Mouse (Mus musculus) CH12.LX (cell line): ENCODE results near the gene Anapc15. TPM values are rescaled to one million over a fixed set of nuclear protein-coding genes. Genes with fewer than 3 reads are reported as not detected.

Source experiments
- DNase-seq: peaks from one replicate; pipeline ENCODE4 v3.0.0-alpha.2; 2013; ENCODE audit errors: extremely low read depth
- H3K27ac ChIP-seq: 2 replicates; pipeline ENCODE4 v1.5.1; 2012; ENCODE audit warnings: low read depth, mild to moderate bottlenecking, control low read depth, moderate library complexity; ENCODE audit not compliant: insufficient read depth
- H3K27me3 ChIP-seq: replicated peaks from 2 replicates; pipeline ENCODE3; 2012; ENCODE audit warnings: inconsistent platforms
- H3K36me3 ChIP-seq, 2 experiments: replicated peaks in 1 of 2; 2 replicates each; pipeline versions ENCODE3 to v1.6.1; 2012; ENCODE audit warnings: inconsistent platforms in 1 of 2, low read length in 1 of 2, mild to moderate bottlenecking in 1 of 2, mixed read lengths in 1 of 2, moderate library complexity in 1 of 2; ENCODE audit not compliant: control insufficient read depth in 1 of 2, insufficient read depth in 1 of 2
- H3K4me1 ChIP-seq, 2 experiments: 2 replicates each; pipeline ENCODE4 v1.6.1; 2012; ENCODE audit warnings: inconsistent platforms in 1 of 2, moderate library complexity in 1 of 2; ENCODE audit not compliant: insufficient read depth in 2 of 2, control insufficient read depth in 1 of 2
- H3K4me2 ChIP-seq: 2 replicates; pipeline ENCODE4 v1.6.1; 2012; ENCODE audit warnings: low read depth, mild to moderate bottlenecking, control low read depth; ENCODE audit not compliant: poor library complexity, insufficient read depth, severe bottlenecking
- H3K4me3 ChIP-seq, 3 experiments: fragments of 150-350 bp in 1 of 3; sonication (generic) in 1 of 3; replicated peaks in 1 of 3; 2 replicates each; pipeline versions ENCODE3 to v1.5.1; 2011 to 2012; ENCODE audit warnings: low read depth in 2 of 3, low read length in 2 of 3, mild to moderate bottlenecking in 2 of 3, moderate library complexity in 2 of 3, control low read depth in 1 of 3, improper control_type of control experiment in 1 of 3, inconsistent platforms in 1 of 3, mixed read lengths in 1 of 3; ENCODE audit not compliant: poor library complexity in 1 of 3
- H3K79me2 ChIP-seq: replicated peaks from 2 replicates; pipeline ENCODE4 v1.6.1; 2012; ENCODE audit warnings: mild to moderate bottlenecking, moderate library complexity; ENCODE audit not compliant: control insufficient read depth, poor library complexity, insufficient read depth, severe bottlenecking; ENCODE audit errors: extremely low read depth
- H3K9ac ChIP-seq: 2 replicates; pipeline ENCODE4 v1.6.1; 2012; ENCODE audit warnings: low read depth, mild to moderate bottlenecking, control low read depth, moderate library complexity; ENCODE audit not compliant: insufficient read depth
- H3K9me3 ChIP-seq: replicated peaks from 2 replicates; pipeline ENCODE3; 2012; ENCODE audit warnings: low read length, inconsistent platforms, mixed read lengths
- BHLHE40 ChIP-seq: IDR thresholded peaks from 2 replicates; pipeline ENCODE4 v1.6.1; 2011; ENCODE audit warnings: mild to moderate bottlenecking, low read depth, low read length, improper control_type of control experiment
- CHD1 ChIP-seq: IDR thresholded peaks from 2 replicates; pipeline ENCODE4 v1.6.1; 2012; ENCODE audit warnings: low read depth, low read length, improper control_type of control experiment, inconsistent platforms
- CTCF ChIP-seq, 2 experiments: IDR thresholded peaks in 1 of 2; conservative IDR thresholded peaks in 1 of 2; 2 replicates each; pipeline ENCODE4 v1.5.1; 2011 to 2012; ENCODE audit warnings: low read depth in 2 of 2, low read length in 2 of 2, improper control_type of control experiment in 1 of 2, inconsistent platforms in 1 of 2, mild to moderate bottlenecking in 1 of 2, moderate library complexity in 1 of 2
- E2F4 ChIP-seq: IDR thresholded peaks from 2 replicates; pipeline ENCODE4 v1.6.1; 2011; ENCODE audit warnings: low read depth, low read length, improper control_type of control experiment; ENCODE audit not compliant: insufficient replicate concordance
- EP300 ChIP-seq: IDR thresholded peaks from 2 replicates; pipeline ENCODE4 v1.6.1; 2011; ENCODE audit warnings: low read length, improper control_type of control experiment
- ETS1 ChIP-seq: conservative IDR thresholded peaks from 2 replicates; pipeline ENCODE4 v1.6.1; 2012; ENCODE audit warnings: low read depth, mild to moderate bottlenecking, inconsistent platforms, low read length, improper control_type of control experiment, moderate library complexity
- HCFC1 ChIP-seq: IDR thresholded peaks from 2 replicates; pipeline ENCODE4 v1.6.1; 2012; ENCODE audit warnings: low read depth, mild to moderate bottlenecking, inconsistent platforms, low read length, improper control_type of control experiment
- JUND ChIP-seq: conservative IDR thresholded peaks from 2 replicates; pipeline ENCODE4 v1.6.1; 2011; ENCODE audit warnings: low read depth, low read length, improper control_type of control experiment
- KAT2A ChIP-seq: IDR thresholded peaks from 2 replicates; pipeline ENCODE4 v1.6.1; 2012; ENCODE audit warnings: low read length, improper control_type of control experiment, inconsistent platforms; ENCODE audit not compliant: insufficient replicate concordance
- MXI1 ChIP-seq: IDR thresholded peaks from 2 replicates; pipeline ENCODE4 v1.6.1; 2011; ENCODE audit warnings: mild to moderate bottlenecking, low read depth, low read length, improper control_type of control experiment
- MYC ChIP-seq: IDR thresholded peaks from 2 replicates; pipeline ENCODE4 v1.6.1; 2011; ENCODE audit warnings: low read depth, mild to moderate bottlenecking, improper control_type of control experiment, low read length
- NELFE ChIP-seq: IDR thresholded peaks from 2 replicates; pipeline ENCODE4 v1.6.1; 2011; ENCODE audit warnings: low read depth, low read length, improper control_type of control experiment
- NRF1 ChIP-seq: IDR thresholded peaks from 2 replicates; pipeline ENCODE4 v1.6.1; 2014; ENCODE audit warnings: low read depth, mild to moderate bottlenecking, inconsistent platforms, low read length, improper control_type of control experiment, moderate library complexity
- PAX5 ChIP-seq: IDR thresholded peaks from 2 replicates; pipeline ENCODE4 v1.6.1; 2012; ENCODE audit warnings: low read length, inconsistent platforms, mixed read lengths
- POLR2A ChIP-seq: IDR thresholded peaks from 2 replicates; pipeline ENCODE4 v1.6.1; 2011; ENCODE audit warnings: low read depth, mild to moderate bottlenecking, improper control_type of control experiment, low read length
- POLR2AphosphoS2 ChIP-seq: IDR thresholded peaks from 2 replicates; pipeline ENCODE4 v1.6.1; 2011; ENCODE audit warnings: low read depth, low read length, improper control_type of control experiment
- RAD21 ChIP-seq: IDR thresholded peaks from 2 replicates; pipeline ENCODE4 v1.6.1; 2011; ENCODE audit warnings: low read depth, mild to moderate bottlenecking, low read length, improper control_type of control experiment, moderate library complexity
- RCOR1 ChIP-seq: conservative IDR thresholded peaks from 2 replicates; pipeline ENCODE4 v1.6.1; 2012; ENCODE audit warnings: low read depth, mild to moderate bottlenecking, inconsistent platforms, low read length, improper control_type of control experiment
- SIN3A ChIP-seq: IDR thresholded peaks from 2 replicates; pipeline ENCODE4 v1.6.1; 2012; ENCODE audit warnings: low read length, improper control_type of control experiment, inconsistent platforms
- SMC3 ChIP-seq: IDR thresholded peaks from 2 replicates; pipeline ENCODE4 v1.6.1; 2011; ENCODE audit warnings: low read depth, low read length, improper control_type of control experiment
- TBP ChIP-seq: conservative IDR thresholded peaks from 2 replicates; pipeline ENCODE4 v1.6.1; 2011; ENCODE audit warnings: low read depth, low read length, improper control_type of control experiment
- USF1 ChIP-seq: IDR thresholded peaks from 2 replicates; pipeline ENCODE4 v1.6.1; 2014; ENCODE audit warnings: low read depth, mild to moderate bottlenecking, inconsistent platforms, low read length, improper control_type of control experiment
- ZC3H11A ChIP-seq: IDR thresholded peaks from 2 replicates; pipeline ENCODE4 v1.6.1; 2012; ENCODE audit warnings: low read depth, mild to moderate bottlenecking, inconsistent platforms, low read length, improper control_type of control experiment
- ZMIZ1 ChIP-seq: IDR thresholded peaks from 2 replicates; pipeline ENCODE4 v1.6.1; 2012; ENCODE audit warnings: low read depth, mild to moderate bottlenecking, inconsistent platforms, low read length, improper control_type of control experiment
- dilution Hi-C: fragments of 300-500 bp; cut with MboI; formaldehyde crosslinking; loops from 2 replicates; pipeline ENCODE4 v1.14.3; 2020; ENCODE audit warnings: low sequenced_read_pairs; ENCODE audit not compliant: extremely low pct_unique_long_range_greater_than_20kb, extremely low pct_ligation_motif_present
- in situ Hi-C: fragments of 300-500 bp; cut with MboI; formaldehyde crosslinking; loops from 3 replicates; pipeline ENCODE4 v1.14.3; 2019; ENCODE audit warnings: low sequenced_read_pairs, low pct_ligation_motif_present, low pct_unique_long_range_greater_than_20kb, mixed read lengths
- polyA plus RNA-seq: library from polyadenylated mRNA; unstranded; fragments of >175 nt; gene quantifications from 2 replicates; pipeline ENCODE4 v1.2.1, GENCODE M21; 2012; ENCODE audit warnings: low read depth; ENCODE audit not compliant: insufficient read length
- total RNA-seq, 2 experiments: library from RNA; depleted of rRNA; stranded (reverse); fragments of 300-350 nt in 1 of 2; fragments of >200 nt in 1 of 2; gene quantifications; 2 replicates each; pipeline ENCODE4 v1.2.3; 2012 to 2014

Gene Anapc15
- 69.1 and 88.8 TPM in 2 replicates for total RNA-seq (2012; rRNA removed)
- total RNA-seq (2014; rRNA removed), result 90.6 and 98.5 TPM in 2 replicates
- 97.1 and 107 TPM in 2 replicates for polyA plus RNA-seq

- no peak within 1 kb of the TSS for H3K27ac ChIP-seq
- no peaks in the 10 kb centered on the region for H3K27me3 ChIP-seq
- no peak within 1 kb of the TSS for H3K4me2 ChIP-seq
- in situ Hi-C loops, result no loop called here
- no peak within 1 kb of the TSS for H3K9ac ChIP-seq
- no peaks in the 10 kb centered on the region for H3K36me3 ChIP-seq
- no peaks in the 10 kb centered on the region for H3K79me2 ChIP-seq
- dilution Hi-C loops, result no loop called here
- TF ChIP-seq EP300 (no peak), POLR2A (no peak), ZMIZ1 (no peak), JUND (no peak), SIN3A (no peak), ZC3H11A (no peak), SMC3 (no peak), MXI1 (no peak), ETS1 (no peak), MYC (no peak), NRF1 (no peak), RAD21 (no peak), CTCF (conservative IDR thresholded peaks at IDR 0.05 in 1 of 2, IDR thresholded peaks at IDR 0.05 in 1 of 2; ENCODE audit: low read depth in 2 of 2, low read length in 2 of 2) (no peak), RCOR1 (no peak), E2F4 (no peak), KAT2A (no peak), HCFC1 (no peak), BHLHE40 (no peak), NELFE (no peak)
- DNase-seq, result no peak
- H3K9me3 ChIP-seq, result peaks cover 3% of the 10 kb centered on the region
- no peak within 1 kb of the TSS for H3K4me3 ChIP-seq
- H3K4me1 ChIP-seq, result peaks cover 2 to 8% of the 10 kb centered on the region in 2 experiments; a peak in 3 of 4 replicates
These were observed at the start of gene Anapc15 for GRCm38 (mm10) chr7:101863415-101863814. TSS of gene Anapc15 (plus strand) at chr7:101863715.

GRCm38 (mm10) chr7:101817861-101818401 is 45.6 kb upstream of the Anapc15 start, which contains the start of gene Phox2a:
TSS of gene Phox2a (plus strand) at chr7:101818313.
- DNase-seq, result no peak
- no peak within 1 kb of the TSS for H3K27ac ChIP-seq
- TF ChIP-seq CHD1 (no peak), PAX5 (no peak), ZMIZ1 (no peak), POLR2AphosphoS2 (no peak), MXI1 (no peak), TBP (no peak), USF1 (no peak)
- in situ Hi-C loops, result no loop called here
- no peak within 1 kb of the TSS for H3K4me3 ChIP-seq
- H3K79me2 ChIP-seq, result no peaks in the 10 kb centered on the region
- peaks cover 19% of the 10 kb centered on the region for H3K9me3 ChIP-seq
- H3K27me3 ChIP-seq, result no peaks in the 10 kb centered on the region
- H3K4me1 ChIP-seq, result no peaks in the 10 kb centered on the region
- dilution Hi-C loops, result no loop called here
- no peak within 1 kb of the TSS for H3K9ac ChIP-seq
- H3K36me3 ChIP-seq, result peaks cover 3 to 16% of the 10 kb centered on the region in 2 experiments
- no peak within 1 kb of the TSS for H3K4me2 ChIP-seq
